Mouse (Mus musculus): ENCODE data around the gene Msrb3. TPM values are rescaled to one million over a fixed set of nuclear protein-coding genes. Genes with fewer than 3 reads are reported as not detected.
A peak's percentile ranks its signal among the peaks of the same experiment; 100 is the strongest.

The Msrb3 gene
- polyA plus RNA-seq, 1 experiment from 2014 or later, result 12.2 TPM

- no peaks in the 10 kb centered on the region for H3K9me3 ChIP-seq
- no peak for ATAC-seq (ENCODE audit: low FRiP score, low read depth)
- no peaks in the 10 kb centered on the region for H3K27me3 ChIP-seq
- H3K36me3 ChIP-seq, result peaks cover 4% of the 10 kb centered on the region
- H3K4me3 ChIP-seq, result no peak overlapping the region
- 72% methylated on average over 15 of the region's 15 CpGs for WGBS
- no peak overlapping the region for H3K9ac ChIP-seq
- H3K4me2 ChIP-seq (replicated peaks), result no peak overlapping the region
- H3K27ac ChIP-seq, result peak overlapping the region; percentile 45; the same call in 1 of the 2 replicates
- H3K4me1 ChIP-seq, result no peaks in the 10 kb centered on the region; the same call in 1 of the 2 replicates
These were observed 16.2 kb upstream of the Msrb3 start for GRCm38 (mm10) chr10:120914948-120915631.

GRCm38 (mm10) chr10:120914286-120914685 is 15.4 kb upstream of the Msrb3 start:
- no peaks in the 10 kb centered on the region for H3K27me3 ChIP-seq
- WGBS, result 65% methylated on average over 7 of the region's 7 CpGs
- peaks cover under 1% of the 10 kb centered on the region; the same call in 1 of the 2 replicates for H3K36me3 ChIP-seq
- H3K4me1 ChIP-seq, result no peaks in the 10 kb centered on the region; the same call in 1 of the 2 replicates
- ATAC-seq (ENCODE audit: low FRiP score, low read depth), result no peak
- H3K9ac ChIP-seq, result no peak overlapping the region
- H3K9me3 ChIP-seq, result no peaks in the 10 kb centered on the region
- H3K4me2 ChIP-seq (replicated peaks), result no peak overlapping the region
- no peak overlapping the region for H3K27ac ChIP-seq
- H3K4me3 ChIP-seq, result no peak overlapping the region

- Histone ChIP-seq H3K4me3 (no peak overlapping the region), H3K27me3 (no peaks in the 10 kb centered on the region), H3K9ac (no peak overlapping the region), H3K27ac (no peak overlapping the region), H3K4me2 (replicated peaks) (no peak overlapping the region), H3K9me3 (no peaks in the 10 kb centered on the region), H3K36me3 (no peaks in the 10 kb centered on the region), H3K4me1 (no peaks in the 10 kb centered on the region; the same call in 1 of the 2 replicates)
- WGBS, result 66% methylated on average over 7 of the region's 7 CpGs
- no peak for ATAC-seq (ENCODE audit: low FRiP score, low read depth)
These were observed 14.9 kb upstream of the Msrb3 start for GRCm38 (mm10) chr10:120913796-120914195.

GRCm38 (mm10) chr10:120911971-120912370 is 13.1 kb upstream of the Msrb3 start:
- Histone ChIP-seq H3K9ac (no peak overlapping the region), H3K36me3 (no peaks in the 10 kb centered on the region), H3K27me3 (no peaks in the 10 kb centered on the region), H3K4me1 (no peaks in the 10 kb centered on the region; the same call in 1 of the 2 replicates), H3K9me3 (no peaks in the 10 kb centered on the region), H3K4me2 (replicated peaks) (no peak overlapping the region), H3K4me3 (no peak overlapping the region), H3K27ac (no peak overlapping the region)
- no peak for ATAC-seq (ENCODE audit: low FRiP score, low read depth)
- 80% methylated on average over 4 of the region's 4 CpGs for WGBS

- Histone ChIP-seq H3K4me3 (no peak overlapping the region), H3K9me3 (no peaks in the 10 kb centered on the region), H3K27ac (no peak overlapping the region), H3K9ac (no peak overlapping the region), H3K27me3 (no peaks in the 10 kb centered on the region), H3K4me1 (no peaks in the 10 kb centered on the region), H3K36me3 (no peaks in the 10 kb centered on the region; the same call in 1 of the 2 replicates), H3K4me2 (replicated peaks) (no peak overlapping the region)
- WGBS, result 80% methylated on average over 11 of the region's 11 CpGs
- ATAC-seq (ENCODE audit: low FRiP score, low read depth), result no peak
These were observed 10.1 kb upstream of the Msrb3 start for GRCm38 (mm10) chr10:120908776-120909574.

- WGBS, result 89% methylated on average over 10 of the region's 10 CpGs
These were observed 5.8 kb upstream of the Msrb3 start for GRCm38 (mm10) chr10:120904676-120905075.

GRCm38 (mm10) chr10:120903843-120904468 is 5.1 kb upstream of the Msrb3 start:
- Histone ChIP-seq H3K9me3 (no peaks in the 10 kb centered on the region), H3K4me2 (replicated peaks) (no peak overlapping the region), H3K4me3 (no peak overlapping the region), H3K36me3 (no peaks in the 10 kb centered on the region; the same call in 1 of the 2 replicates), H3K27ac (no peak overlapping the region), H3K27me3 (peaks cover 4% of the 10 kb centered on the region; the same call in 1 of the 2 replicates), H3K4me1 (peaks cover 11% of the 10 kb centered on the region), H3K9ac (no peak overlapping the region)
- 83% methylated on average over 4 of the region's 4 CpGs for WGBS
- ATAC-seq (ENCODE audit: low FRiP score, low read depth), result no peak

More at GRCm38 (mm10) chr10:120904676-120905075, 5.8 kb upstream of the Msrb3 start:
- no peak overlapping the region for H3K4me2 ChIP-seq (replicated peaks)
- H3K4me1 ChIP-seq, result peaks cover 5% of the 10 kb centered on the region; the same call in 1 of the 2 replicates
- no peak overlapping the region for H3K27ac ChIP-seq
- no peak for ATAC-seq (ENCODE audit: low FRiP score, low read depth)
- H3K9ac ChIP-seq, result no peak overlapping the region
- no peaks in the 10 kb centered on the region; the same call in 1 of the 2 replicates for H3K36me3 ChIP-seq
- H3K9me3 ChIP-seq, result no peaks in the 10 kb centered on the region
- peaks cover 4% of the 10 kb centered on the region; the same call in 1 of the 2 replicates for H3K27me3 ChIP-seq
- H3K4me3 ChIP-seq, result no peak overlapping the region

- Histone ChIP-seq H3K27ac (no peak overlapping the region), H3K9ac (no peak overlapping the region), H3K4me2 (replicated peaks) (no peak overlapping the region), H3K27me3 (peaks cover 4% of the 10 kb centered on the region; the same call in 1 of the 2 replicates), H3K36me3 (no peaks in the 10 kb centered on the region; the same call in 1 of the 2 replicates), H3K9me3 (no peaks in the 10 kb centered on the region), H3K4me3 (no peak overlapping the region), H3K4me1 (peaks cover 17% of the 10 kb centered on the region)
- ATAC-seq (ENCODE audit: low FRiP score, low read depth), result no peak
- WGBS, result 46% methylated on average over 9 of the region's 9 CpGs
These were observed 2.8 kb upstream of the Msrb3 start for GRCm38 (mm10) chr10:120901746-120902145.

- H3K4me3 ChIP-seq, result no peak overlapping the region
- WGBS, result 65% methylated on average over 13 of the region's 13 CpGs
- no peak for ATAC-seq (ENCODE audit: low FRiP score, low read depth)
- no peak overlapping the region for H3K4me2 ChIP-seq (replicated peaks)
- no peak overlapping the region for H3K27ac ChIP-seq
- no peaks in the 10 kb centered on the region for H3K36me3 ChIP-seq
- no peaks in the 10 kb centered on the region for H3K9me3 ChIP-seq
- H3K9ac ChIP-seq, result no peak overlapping the region
- H3K27me3 ChIP-seq, result peaks cover 4% of the 10 kb centered on the region; the same call in 1 of the 2 replicates
- peaks cover 26% of the 10 kb centered on the region for H3K4me1 ChIP-seq
These were observed 1.2 kb upstream of the Msrb3 start for GRCm38 (mm10) chr10:120900096-120900495.

GRCm38 (mm10) chr10:120898357-120898756 is 544 bp downstream of the Msrb3 start:
- peak; percentile 37; the same call in 1 of the 2 replicates for ATAC-seq (ENCODE audit: low FRiP score, low read depth)
- H3K4me1 ChIP-seq, result peaks cover 33% of the 10 kb centered on the region
- peak overlapping the region; percentile 52; the same call in 1 of the 2 replicates for H3K27ac ChIP-seq
- H3K27me3 ChIP-seq, result peaks cover 4% of the 10 kb centered on the region; the same call in 1 of the 2 replicates
- 2% methylated on average over 37 of the region's 49 CpGs for WGBS
- no peaks in the 10 kb centered on the region for H3K9me3 ChIP-seq
- peak overlapping the region; percentile 72 for H3K4me3 ChIP-seq
- peak overlapping the region; percentile 92 for H3K4me2 ChIP-seq (replicated peaks)
- H3K9ac ChIP-seq, result peak overlapping the region; percentile 80
- no peaks in the 10 kb centered on the region for H3K36me3 ChIP-seq

- Histone ChIP-seq H3K27me3 (peaks cover 4% of the 10 kb centered on the region; the same call in 1 of the 2 replicates), H3K4me3 (no peak overlapping the region), H3K27ac (no peak overlapping the region), H3K4me2 (replicated peaks) (peak overlapping the region; percentile 41), H3K4me1 (peaks cover 27% of the 10 kb centered on the region), H3K36me3 (peaks cover 2% of the 10 kb centered on the region; the same call in 1 of the 2 replicates), H3K9ac (no peak overlapping the region), H3K9me3 (no peaks in the 10 kb centered on the region)
- ATAC-seq (ENCODE audit: low FRiP score, low read depth), result no peak
- 41% methylated on average over 15 of the region's 15 CpGs for WGBS
These were observed 3.0 kb downstream of the Msrb3 start for GRCm38 (mm10) chr10:120895899-120896289.
